Mouse (Mus musculus) CD4-positive, CD25-positive, alpha-beta regulatory T cell, adult 2 months (primary cell): Measurements from ENCODE around the gene Ppfibp2.
A peak's percentile ranks its signal among the peaks of the same experiment; 100 is the strongest.

Experiments used
- DNase-seq: peaks from one replicate; pipeline ENCODE4 v3.0.0-alpha.2; 2012; ENCODE audit warnings: low read depth, low spot score

Gene Ppfibp2

DNA sequence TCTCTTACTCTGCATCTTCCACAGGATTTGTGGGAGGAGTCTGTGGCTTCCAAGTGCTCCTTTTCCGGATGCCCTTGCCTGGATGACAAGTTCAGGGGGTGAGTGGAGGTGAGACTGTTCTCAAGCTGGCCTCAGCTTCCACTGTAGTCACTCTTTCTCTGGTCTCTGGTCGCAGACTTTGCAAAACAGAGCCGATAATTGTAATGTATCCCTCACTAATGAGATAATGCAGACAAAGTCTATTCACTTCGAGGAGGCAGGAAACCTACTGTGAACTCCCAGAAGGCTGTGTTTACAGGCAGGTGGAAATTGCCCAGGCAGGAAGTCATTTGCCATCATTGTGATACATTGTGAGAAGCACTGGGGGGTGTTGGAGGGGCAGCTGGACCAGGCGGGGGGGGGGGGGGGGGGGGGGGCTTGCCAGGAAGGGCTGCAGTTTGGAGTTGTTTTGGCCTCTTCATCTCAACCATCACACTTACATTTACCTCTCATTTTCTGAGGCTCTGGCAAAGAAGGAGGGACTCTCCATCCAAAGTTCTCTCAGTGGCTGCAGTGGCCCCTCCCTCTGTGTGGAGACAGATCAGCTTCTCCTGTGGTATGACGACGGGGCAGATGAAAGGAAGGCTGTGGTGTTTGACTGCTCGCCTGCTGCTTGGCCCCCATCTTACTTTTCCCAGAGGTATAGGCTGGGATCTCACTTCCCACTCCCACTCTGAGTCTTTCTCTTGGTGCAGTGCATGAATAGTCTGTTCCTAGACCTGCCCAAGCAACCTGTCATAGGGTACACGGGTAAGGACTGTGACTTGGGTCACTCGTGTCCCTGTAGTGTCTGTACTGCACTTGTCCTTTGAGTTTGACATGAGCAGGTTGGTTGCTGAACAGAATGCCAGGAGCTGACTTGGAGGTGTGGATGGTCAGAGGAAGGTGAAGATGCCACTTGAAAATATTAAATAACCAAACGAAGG is 23.3 kb downstream of the Ppfibp2 start:
- no peak for DNase-seq

DNA sequence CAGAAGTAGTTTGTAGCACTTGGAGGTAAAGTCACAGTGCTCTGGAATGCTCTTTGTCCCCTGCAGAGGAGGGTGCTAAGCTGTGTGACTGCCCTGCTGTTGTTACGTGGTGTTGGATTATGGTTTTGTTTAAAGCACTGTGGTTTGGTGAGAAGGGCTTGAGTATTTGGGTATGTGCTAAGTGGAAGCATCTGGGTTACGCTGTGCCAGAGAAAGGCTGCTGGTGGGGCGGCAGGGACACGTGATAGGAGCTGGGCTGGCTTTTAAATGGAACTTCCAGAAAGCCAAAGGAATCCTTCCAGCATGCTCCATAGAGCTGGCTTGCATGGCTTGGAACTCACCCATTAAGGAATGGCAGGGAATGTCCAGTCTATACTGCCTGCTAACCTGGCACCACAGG is 24.2 kb downstream of the Ppfibp2 start:
- no peak for DNase-seq

DNA sequence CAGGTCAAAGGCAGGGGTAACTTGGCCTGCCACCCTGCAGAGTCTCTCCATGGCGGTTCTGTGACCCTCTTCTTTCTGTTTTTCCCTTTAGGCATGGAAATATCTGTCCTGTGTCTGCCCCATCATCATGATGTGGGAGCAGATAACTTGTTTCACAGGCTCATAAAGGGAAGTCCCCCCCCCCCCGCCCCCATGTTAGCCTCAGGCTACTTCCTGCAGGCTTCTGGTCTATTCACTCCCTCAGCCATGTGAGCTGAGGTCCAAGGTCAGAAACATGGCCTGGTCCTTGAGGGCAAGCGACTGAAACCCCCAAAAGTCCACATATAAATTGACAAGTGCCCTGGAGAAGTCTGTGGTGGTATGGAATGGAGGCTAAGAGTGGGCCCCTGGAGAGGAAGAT is 25.1 kb downstream of the Ppfibp2 start:
- DNase-seq = no peak

DNA sequence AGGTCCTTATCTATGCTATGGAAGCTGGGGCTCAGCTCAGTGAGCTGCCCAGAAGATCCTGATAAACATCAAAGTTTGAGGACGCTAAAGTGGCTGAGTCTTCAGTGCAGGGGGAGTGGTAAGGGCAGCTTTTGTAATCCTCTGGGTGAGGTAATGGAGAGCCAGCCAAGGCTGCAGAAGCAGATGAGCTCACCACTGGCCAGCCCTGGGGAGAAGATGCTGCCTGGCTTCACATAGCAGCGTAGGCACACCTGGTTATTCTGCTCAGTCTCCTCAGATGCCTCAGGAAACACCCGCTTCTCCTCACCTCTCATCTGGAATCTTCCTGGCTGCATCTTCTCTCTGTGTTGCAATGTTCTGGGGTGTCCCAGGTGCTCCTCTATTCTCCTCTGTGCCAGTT is 29.4 kb downstream of the Ppfibp2 start:
- DNase-seq = no peak

DNA sequence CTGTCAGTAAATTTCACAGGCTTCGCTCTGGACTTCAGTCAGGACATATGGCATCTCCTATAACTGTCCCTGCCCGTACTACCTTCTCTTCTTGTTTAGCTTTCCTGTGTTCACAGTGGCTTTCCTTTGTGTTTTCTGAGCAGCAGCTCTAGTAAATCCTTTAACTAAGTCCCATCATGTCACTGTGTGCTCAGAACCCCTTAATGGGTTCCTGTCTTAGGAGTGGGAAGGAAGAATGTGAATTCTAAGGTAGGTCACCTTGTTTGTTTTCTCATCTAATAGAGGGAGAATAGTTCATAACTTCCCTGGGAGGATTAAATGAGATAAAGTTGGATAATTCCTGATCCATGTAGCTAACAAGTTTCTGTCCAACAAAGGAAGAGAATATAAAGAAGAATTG is 30.1 kb downstream of the Ppfibp2 start, which contains the start of gene 5330417H12Rik:
Gene 5330417H12Rik (minus strand): TSS at position 101 of the 400 bp plus-strand sequence.
- no peak for DNase-seq

DNA sequence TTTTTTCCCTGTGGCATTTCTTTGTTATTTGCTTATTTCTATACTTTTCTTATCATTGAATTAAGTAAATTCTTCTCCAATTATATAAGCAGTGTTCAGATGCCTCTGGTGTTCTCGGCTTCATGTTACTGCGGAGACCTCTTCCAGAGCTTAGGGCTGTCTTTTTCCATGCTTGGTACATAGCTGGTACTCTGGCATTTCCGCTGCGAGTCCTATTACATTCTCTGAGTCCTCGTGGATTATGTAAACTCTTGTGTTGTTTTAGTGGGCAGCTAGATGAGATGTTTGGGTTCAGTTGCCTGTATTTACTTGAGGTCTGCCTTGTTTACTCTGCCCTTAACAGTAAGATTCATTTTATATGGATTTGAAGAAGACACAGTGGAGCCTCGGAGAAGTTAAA is 30.8 kb downstream of the Ppfibp2 start:
- DNase-seq = no peak

DNA sequence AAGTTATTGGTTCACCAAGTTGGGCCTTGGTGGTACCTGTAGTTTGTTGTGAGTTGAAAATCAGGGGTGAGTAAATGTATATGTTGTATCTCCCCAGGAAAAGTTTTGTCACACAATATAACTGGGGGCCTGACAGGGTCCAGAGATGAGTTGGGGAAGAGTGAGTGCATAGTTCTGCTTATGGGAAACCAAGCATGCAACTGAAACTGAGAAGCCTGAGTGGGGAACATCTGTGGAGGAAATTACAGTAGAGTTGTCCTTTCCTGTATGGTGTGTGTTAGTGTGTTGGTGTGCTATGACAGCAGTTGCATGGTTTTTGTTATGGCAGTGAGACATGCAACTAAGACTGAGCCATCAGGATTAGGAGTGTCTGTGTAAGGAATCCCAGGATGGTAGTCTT is 33.4 kb downstream of the Ppfibp2 start:
- no peak for DNase-seq

DNA sequence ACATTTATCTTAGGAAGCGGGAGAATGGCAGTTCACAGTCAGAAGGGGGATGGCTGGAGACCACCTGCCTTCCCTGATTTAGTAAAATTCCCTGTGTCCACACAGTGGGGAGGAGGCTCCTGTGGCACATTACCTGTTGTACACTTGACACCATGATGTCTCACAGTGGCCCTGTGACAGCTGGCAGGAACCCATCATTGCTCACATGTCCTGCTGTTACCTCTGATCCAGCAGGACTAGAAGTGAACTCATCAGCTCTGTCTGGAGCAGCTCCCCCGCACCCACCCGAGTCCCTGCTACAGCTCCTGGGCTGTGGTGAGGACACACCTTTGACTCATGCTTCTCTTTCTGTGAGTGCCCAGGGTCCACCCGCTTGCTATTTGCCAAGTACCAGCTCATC is 38.2 kb downstream of the Ppfibp2 start:
- DNase-seq = no peak

DNA sequence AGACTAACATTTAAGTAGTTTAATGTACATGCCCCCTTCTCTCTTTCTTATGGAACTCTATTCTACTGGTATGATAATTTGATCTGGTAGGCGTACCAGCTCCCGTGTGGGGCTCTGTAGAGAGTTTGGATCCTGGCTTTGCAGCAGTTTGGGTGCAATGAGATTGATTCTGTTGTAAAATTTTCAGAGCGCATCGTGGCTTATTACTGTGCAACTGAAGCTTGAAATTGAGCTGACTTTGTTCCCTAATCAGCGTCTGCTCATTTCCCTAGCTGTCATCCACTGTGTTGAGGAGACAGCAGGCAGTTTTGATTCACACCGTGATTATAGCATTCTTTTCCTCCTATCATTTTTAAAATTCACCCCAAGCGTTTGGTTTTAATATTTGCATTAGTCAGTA is 42.4 kb downstream of the Ppfibp2 start:
- DNase-seq = no peak

DNA sequence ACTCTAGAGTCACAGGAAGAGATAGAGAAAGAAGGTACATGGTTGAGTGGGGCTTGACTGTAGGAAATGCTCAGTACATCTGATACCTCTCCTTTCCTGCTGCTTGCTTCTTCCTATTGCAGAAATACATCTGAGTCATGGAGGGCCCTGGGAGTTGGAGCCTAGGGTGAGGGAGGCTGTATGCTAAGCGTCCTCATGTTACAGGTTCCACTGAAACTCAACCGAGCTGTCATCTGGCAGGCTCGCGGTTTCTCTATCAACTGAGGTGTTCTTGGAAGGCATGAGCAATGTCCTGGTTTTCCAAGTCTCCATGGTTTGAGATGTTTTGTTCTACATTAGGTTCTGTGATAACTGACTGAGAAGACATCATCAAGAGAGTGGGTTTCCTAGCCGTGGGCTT is 43.0 kb downstream of the Ppfibp2 start:
- DNase-seq = no peak

DNA sequence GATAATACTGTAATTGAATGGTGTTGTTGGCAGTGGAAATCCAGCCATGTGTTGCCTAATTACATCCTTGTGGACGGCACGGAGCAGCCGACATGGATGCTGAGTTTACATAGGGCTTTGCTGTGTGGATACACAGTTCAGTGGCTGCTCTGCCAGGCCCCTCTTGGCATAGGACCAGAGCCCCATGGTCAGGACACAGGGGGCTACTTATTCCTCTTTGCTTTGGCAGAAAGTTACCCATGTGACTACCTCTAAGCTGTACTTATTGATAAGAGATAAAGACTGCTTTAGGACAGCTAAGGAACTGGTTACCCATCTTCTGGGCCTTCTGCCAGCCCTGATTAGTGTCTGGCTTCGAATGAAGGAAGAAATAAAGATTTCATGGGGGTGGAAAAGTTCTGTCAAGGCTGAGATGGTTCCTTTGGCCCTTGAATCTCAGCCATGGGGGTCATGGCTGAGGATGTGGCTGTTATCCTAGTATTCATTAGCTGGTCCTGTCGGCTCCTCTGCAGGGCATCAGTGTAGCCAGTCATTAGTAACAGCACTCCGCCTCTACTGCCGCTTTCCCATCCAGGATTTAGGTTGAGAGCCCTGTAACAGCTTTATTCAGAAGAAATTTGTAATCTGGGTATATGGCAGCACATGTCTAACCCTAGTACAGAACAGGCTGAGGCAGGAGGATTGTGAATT is 47.7 kb downstream of the Ppfibp2 start:
- DNase-seq = no peak

DNA sequence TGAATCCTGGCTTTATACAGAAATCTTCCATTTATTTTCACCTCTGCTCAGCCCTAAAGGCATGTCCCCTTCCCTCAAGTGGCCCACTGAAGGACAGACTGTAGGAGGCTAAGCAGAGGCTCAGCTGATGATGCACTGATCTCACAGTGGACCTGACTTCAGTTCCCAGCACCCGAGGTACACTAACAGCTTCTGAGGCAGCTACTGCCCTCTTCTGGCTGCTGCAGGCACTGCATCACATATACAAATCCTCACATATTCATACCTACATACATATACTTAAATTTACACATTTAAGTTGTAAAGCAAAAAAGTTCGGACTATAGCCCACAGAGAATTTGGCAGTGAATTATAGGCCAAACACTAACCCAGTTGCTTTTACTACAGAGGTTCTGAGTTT is 50.0 kb downstream of the Ppfibp2 start:
- no peak for DNase-seq

DNA sequence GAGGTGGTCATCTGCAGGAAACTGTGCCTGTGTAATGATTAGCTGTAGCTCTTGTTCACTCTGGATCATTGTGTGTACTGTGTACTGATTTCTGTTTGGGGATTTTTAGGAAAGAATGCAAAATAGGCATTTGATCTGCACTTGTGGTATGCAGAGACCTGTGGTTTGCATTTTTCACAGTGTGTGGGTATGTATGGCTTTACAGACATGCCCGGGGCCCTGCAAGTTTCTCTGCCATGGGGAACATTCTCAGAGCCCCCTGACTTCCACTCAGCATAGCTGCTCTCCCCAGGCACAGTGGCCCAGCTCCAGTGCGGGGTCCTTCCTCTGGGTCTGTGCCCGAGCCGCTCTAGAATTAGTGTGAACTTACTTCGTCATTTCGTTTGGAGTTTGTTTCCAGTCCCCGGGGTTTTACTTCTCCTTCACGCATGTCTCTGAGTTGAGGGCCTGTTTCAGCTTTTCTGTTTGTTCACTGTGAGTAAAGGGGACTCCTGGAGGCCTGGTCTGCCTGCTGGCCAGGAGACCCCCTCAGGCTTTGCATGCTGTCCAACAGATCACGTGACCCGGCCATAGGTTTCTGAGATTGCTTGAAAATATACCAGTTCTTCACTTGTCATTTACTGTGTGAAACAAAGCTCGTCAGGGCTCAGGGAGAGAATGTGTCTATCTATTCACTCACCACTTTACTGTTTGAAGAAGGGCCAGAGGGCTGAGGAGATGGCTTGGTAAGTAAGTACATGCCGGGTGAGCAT is 54.1 kb downstream of the Ppfibp2 start:
- DNase-seq = no peak

DNA sequence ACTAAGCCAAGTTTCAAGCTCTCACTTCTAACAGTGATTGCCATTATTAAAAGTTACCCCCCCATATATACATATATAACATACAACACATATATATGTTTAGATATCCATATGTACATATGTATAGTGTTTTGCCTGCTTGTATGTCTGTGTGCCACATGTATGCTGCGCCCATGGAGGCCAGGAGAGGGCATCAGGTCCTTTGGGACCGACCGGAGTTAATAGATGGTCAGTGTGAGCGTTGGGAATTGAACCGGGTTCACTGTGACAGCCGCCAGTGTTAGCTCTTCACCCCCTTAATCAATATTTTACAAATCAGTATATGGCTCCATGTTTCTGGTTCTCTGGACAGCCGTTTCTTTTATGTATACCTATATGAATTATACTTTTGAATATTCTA is 55.0 kb downstream of the Ppfibp2 start:
- no peak for DNase-seq

DNA sequence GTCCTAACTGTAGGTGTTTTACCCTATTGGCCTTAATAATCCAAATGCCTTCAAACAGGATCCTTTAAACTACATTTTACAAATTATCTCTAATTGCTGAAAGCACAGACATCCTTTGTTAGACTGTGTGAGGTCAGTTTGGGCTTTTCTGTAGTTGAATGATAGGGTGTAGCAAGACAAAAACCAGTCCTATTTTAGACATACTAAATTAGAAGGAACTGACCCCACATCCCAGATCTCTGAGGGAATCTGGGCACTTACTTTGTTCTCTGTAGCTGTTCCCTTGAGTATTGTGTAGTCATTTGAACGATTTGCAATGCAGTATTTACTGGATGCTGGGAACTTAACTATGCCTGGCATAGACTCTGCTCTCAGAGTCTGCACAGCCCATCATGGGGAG is 56.8 kb downstream of the Ppfibp2 start:
- DNase-seq = no peak

DNA sequence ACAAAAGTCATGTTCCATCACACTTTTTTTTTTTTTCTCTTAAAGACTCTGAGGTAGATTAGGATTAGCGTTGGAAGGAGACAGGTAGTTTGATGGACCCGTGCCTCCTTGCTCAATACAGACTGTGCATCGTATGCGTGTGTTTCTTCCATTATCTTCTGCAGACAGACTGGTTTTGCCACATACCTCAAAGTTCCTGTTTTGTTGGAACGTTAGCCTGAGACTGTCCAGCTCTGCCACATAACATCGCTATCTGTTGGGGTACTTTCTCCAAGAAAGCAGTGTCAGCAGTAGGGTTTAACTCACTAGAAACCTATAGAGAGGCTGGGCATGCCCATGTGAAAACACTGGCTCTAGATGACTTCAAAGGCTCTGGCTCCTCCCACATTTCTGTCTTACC is 61.4 kb downstream of the Ppfibp2 start:
- no peak for DNase-seq

DNA sequence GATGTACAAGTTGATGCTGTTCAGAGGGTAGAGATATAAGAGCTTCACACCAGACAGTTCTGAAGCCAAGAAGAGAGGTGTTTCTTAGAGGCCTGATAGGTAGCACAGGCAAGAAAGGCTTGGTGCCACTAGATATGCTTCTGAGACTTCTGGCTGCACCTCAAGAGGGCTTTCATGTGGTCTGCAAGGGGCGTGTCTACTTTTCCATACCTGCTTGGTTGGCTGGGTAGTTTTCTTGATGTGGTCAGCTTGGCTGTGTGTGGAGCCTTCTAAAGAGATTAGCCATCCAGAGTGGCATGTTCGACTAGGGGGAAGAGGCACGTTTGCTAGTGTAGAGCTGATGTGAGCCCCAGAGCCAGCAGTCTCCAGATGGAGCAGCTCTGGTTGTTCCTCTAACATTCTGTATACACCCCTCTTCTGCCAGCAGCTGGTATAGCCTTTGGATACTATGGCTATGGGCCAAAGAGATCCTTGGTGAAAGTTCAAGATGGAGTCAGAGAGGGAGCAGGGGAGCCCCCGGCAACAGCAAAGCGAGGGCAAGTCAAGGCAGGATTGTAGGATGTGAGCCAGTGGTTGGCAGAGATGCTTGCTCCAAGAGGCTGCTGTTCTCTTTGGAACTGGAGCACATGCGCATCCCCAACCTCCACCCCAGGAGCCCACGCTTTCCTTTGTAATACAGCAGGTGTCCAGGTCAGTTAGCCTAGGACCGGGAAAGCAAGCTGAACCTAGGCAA is 64.3 kb downstream of the Ppfibp2 start:
- DNase-seq = peak; percentile 55

DNA sequence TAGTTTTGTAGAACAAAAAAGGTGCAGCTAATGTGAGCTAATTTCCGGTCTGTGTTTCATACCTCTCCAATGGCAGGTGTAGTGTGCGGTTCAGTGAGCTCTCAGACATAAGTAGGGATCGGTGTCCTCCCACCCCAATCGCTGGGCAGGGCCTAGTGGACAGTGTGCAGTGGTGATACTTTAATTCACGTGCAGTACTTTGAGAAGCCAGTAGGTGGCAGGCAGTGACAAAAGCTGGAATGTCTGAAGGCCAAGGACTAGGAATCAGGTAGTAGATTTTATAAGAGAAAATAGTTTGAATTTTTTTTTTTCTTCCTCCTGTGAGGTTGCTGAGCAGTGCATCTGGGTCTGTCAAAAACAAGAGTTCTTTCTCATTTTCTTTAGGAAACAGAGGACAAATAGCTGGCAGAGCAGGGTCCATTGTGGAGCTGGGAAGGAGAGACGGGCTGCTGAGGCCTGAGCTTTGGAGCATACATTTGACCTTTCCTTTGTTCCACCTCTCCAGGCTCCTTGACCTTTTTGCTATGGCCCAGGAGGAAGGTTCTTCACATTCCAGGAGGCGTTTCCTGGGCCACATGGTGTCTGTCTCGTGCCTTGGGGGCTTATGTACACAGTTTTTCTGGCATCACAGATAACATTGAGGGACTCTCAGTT is 66.3 kb downstream of the Ppfibp2 start:
- peak; percentile 78 for DNase-seq

DNA sequence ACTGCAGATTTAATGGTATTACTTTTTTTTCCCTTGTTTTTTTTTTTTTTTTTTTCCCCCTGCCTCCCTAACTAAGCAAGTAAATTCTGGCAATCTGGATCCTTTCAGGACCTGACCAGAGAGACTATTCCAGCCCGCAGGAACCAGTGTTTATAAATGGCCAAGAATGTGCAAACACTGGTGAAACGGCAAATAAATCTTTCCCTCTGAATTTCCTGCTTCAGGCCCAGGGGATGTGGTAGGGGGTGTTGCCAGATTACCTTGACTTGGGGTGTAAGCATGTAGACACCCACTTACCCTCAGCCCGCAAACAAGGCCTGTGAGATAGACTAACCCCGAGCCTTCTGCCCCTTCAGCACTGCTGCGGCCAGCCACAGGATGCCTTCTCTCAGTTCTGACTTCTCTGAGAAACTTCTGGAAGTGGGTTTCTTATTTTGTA is 66.9 kb downstream of the Ppfibp2 start:
- DNase-seq = no peak

DNA sequence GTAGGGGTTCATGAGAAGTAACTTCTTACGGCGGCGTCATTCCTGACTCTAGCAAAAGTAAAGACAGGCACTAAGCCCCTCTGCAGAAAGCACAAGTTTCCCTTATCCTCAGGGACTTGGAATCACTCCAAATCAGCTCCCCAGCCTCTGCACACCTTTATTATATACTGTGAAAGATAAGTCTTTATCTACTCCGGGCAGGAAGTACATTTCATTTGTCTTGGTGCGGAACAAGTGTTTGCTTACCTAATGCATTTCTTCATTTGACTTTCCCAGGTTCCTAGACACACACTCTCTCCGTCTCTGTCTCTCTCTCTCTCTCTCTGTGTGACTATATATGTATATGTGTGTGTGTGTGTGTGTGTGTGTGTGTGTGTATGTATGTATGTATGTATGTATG is 68.6 kb downstream of the Ppfibp2 start:
- no peak for DNase-seq
